Mouse (Mus musculus): Measurements from ENCODE around the gene Thnsl1.

GRCm38 (mm10) chr2:21211361-21211760 is 5.8 kb downstream of the Thnsl1 start:
- no peak for TF ChIP-seq ZNF384 (IDR thresholded peaks at IDR 0.05; ENCODE audit: low read depth, low read length)
- TF ChIP-seq MAFK (IDR thresholded peaks at IDR 0.05; ENCODE audit: insufficient read depth, low read depth, low read length) = no peak
- no peak for TF ChIP-seq HCFC1 (IDR thresholded peaks at IDR 0.05; ENCODE audit: borderline replicate concordance, insufficient read depth, low read length)
- no peak for TF ChIP-seq ZC3H11A (IDR thresholded peaks at IDR 0.05; ENCODE audit: borderline replicate concordance, low read depth, low read length)

Measured in ES-E14 (cell line).